Mouse (Mus musculus) layer of hippocampus, adult 2 months (tissue): ENCODE results near the gene Cnot6. TPM values are rescaled to one million over a fixed set of nuclear protein-coding genes. Genes with fewer than 3 reads are reported as not detected.
A peak's percentile ranks its signal among the peaks of the same experiment; 100 is the strongest.

Experiments used
- DNase-seq, 2 experiments: peaks; one replicate each; pipeline ENCODE4 v3.0.0; 2022; ENCODE audit warnings: low spot score in 2 of 2
- H3K27ac ChIP-seq: fragments of 200-600 bp; 2 replicates; pipeline ENCODE4 v1.8.1; 2022
- H3K4me3 ChIP-seq: fragments of 200-600 bp; 2 replicates; pipeline ENCODE4 v1.8.1; 2022; ENCODE audit warnings: mild to moderate bottlenecking
- CTCF ChIP-seq: fragments of 200-600 bp; conservative IDR thresholded peaks from 2 replicates; pipeline ENCODE4 v1.8.1; 2022; ENCODE audit warnings: antibody characterized with exemption, mild to moderate bottlenecking, moderate library complexity
- total RNA-seq, 2 experiments: library from RNA; stranded (reverse); gene quantifications; 2 replicates each; pipeline ENCODE4 v1.2.3; 2021

The Cnot6 gene
- total RNA-seq, 2 experiments from 2014 or later: 43.6 to 46.4 TPM

DNA sequence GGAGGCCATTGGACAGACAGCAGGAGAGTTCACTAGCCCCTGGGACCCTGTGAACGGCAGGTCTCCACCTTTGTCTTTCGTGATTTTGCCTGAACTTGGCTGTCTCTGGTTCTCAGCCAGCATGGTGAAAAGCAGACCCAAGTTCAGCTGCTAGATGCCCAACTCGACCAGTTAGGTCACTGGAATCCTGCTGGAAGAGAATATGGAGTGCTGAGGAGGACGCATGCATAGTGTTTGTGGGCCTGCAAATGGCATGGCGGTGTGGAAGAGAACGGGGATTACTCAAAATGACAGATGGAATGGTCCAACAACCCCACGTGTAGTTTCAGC is 53.1 kb downstream of the Cnot6 start:
- no peak for TF ChIP-seq CTCF
- no peak for DNase-seq
- peak overlapping the region; percentile 21; the same call in 1 of the 2 replicates for H3K27ac ChIP-seq
- no peak overlapping the region for H3K4me3 ChIP-seq

DNA sequence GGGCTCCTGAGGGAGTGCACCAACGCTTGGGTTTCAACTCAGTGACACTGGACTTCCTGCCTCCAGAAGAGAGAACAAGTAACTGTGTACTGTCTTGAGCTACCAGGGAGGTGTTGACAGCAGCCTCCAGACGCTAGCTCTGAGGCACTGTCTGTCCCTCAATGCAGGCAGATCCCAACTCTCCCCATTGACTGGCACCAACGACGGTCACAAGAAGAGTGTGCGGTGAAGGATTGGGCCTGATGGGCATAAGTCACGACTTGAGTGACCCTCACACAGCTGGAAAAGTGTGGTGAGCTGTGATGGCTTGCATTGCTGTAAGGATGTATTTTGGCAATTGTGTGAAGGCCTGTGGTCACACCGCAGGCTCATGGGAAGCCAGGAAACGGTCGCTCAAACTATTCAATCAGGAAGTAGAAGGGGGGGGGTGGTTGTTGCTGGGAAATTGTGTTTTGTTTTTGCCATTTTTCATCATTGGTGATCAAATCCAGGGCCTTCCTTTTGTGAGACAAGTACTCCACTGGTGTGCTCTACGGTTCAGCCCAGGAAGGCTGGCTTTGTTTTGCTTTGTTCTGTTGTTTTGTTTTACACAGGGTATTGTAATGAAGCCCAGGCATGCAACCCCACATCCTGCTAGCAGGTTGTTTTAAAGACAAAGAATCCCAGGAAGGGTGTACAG is 53.6 kb downstream of the Cnot6 start:
- TF ChIP-seq CTCF: no peak
- Histone ChIP-seq H3K4me3 (no peak overlapping the region), H3K27ac (peak overlapping the region; percentile 64; the same call in 1 of the 2 replicates)
- DNase-seq: no peak

DNA sequence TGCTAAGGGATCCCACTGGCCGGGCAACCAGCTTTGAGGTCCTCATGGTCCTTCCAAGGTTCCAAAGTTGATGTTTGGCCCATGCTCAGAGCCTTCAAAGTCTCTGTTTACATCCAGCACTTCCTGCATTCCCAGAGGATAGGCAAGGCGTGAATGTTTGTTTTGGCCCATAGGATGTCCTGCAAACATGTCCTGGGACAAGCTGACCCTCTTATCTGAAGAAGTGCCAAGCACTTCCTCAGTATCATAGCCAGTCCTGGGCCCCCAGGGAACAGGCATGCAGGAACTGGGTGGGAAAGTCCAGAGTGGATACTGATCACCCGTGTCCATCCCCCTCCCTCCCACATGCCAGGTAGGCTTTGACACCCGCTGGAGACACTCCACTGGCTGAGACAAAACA is 54.5 kb downstream of the Cnot6 start:
- H3K27ac ChIP-seq: no peak overlapping the region
- TF ChIP-seq CTCF: no peak
- no peak overlapping the region for H3K4me3 ChIP-seq
- no peak for DNase-seq

DNA sequence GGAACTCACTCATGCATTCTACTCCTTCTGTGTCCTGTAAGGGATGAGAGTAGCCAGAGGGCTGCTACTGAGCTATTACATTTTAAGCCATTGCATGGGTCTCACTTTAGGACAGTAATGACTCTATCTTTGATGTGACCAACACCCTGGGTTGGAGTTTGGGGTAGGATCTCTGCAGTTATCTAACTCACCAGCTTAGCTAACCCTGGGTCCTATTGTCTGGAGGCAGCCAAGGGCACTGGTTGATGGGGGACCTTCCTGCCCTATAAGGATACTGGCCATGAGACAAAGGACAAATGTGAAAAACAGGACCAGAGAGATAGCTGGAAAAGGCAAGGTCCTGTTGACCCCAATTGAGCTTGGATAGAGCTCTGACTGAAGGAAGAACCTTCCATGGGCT is 57.0 kb downstream of the Cnot6 start:
- no peak overlapping the region for H3K4me3 ChIP-seq
- DNase-seq: no peak
- no peak overlapping the region for H3K27ac ChIP-seq
- TF ChIP-seq CTCF: no peak

DNA sequence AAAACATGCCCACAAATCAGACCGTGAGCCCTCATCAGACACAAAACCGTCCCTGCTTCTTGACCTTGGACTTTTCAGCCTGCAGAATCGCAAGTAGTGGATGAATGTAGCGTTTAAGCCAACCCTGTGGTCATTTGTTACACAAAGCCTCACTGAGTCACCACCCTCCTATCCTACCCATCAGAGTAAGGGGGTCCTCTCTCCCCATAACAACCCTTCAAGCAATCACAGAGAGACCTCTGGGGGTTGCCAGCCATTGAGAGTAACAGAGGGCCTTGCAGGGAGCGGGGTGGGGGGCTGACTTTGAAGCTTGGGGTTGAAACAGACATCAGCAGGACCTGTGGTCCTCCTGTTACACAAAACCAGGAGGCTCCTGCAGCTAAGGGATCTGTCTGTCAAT is 57.9 kb downstream of the Cnot6 start:
- no peak for DNase-seq
- TF ChIP-seq CTCF: no peak
- Histone ChIP-seq H3K27ac (no peak overlapping the region), H3K4me3 (no peak overlapping the region)

DNA sequence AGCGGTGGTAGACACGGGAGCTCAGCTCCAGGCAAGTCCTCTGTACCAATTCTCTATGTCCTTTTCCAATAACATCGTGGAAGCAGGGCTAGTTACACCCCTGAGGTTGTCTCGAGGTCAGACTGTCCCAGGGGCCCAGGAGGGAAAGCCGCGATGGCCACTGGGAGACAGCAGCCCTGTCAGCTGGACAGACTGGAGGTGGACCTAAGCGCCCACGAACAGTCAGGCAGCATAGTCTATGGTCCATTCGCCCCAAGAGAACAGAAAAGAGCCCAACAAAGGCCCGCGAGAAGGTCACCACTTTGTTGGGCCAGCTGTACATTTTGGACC is 59.5 kb downstream of the Cnot6 start:
- DNase-seq: no peak
- Histone ChIP-seq H3K27ac (no peak overlapping the region), H3K4me3 (0 out of 2 replicates have a peak overlapping the region, but pooled peaks have one; percentile 13)
- TF ChIP-seq CTCF: no peak

DNA sequence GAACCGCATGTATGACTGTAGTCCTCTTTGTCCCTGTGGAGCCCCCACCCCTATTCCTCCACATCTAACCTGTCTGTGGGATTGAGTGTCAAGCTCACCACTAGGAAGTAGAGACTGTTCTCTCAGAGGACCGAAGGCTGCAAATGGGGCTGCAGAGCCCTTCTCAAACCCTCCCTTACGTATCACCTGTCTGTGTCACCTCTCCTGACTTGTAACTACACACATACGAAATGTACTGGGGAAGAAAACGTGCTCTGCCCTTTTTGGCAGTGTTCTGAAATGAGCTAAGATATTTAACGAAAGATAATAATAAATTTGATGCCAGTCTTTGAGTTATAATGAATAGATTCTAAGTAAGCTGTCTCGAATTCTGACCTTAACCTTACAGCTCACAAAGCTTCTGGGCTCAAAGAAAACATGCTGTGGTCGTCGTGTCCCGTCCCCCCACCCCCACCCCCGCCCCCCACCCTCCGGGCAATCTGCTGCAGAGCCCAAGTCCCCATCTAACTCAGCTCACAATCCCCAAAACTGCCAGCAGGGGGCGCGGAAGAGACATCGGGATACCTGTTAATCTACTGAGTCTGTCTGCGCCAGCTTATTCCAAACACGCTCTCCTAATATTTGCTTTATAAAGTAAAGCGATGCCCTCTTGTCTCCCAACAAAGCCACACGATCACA is 60.0 kb downstream of the Cnot6 start:
- peak; percentile 79 for TF ChIP-seq CTCF
- Histone ChIP-seq H3K4me3 (0 out of 2 replicates have a peak overlapping the region, but pooled peaks have one; percentile 13), H3K27ac (peak overlapping the region; percentile 67)
- DNase-seq: peak; percentile 80 to 92

DNA sequence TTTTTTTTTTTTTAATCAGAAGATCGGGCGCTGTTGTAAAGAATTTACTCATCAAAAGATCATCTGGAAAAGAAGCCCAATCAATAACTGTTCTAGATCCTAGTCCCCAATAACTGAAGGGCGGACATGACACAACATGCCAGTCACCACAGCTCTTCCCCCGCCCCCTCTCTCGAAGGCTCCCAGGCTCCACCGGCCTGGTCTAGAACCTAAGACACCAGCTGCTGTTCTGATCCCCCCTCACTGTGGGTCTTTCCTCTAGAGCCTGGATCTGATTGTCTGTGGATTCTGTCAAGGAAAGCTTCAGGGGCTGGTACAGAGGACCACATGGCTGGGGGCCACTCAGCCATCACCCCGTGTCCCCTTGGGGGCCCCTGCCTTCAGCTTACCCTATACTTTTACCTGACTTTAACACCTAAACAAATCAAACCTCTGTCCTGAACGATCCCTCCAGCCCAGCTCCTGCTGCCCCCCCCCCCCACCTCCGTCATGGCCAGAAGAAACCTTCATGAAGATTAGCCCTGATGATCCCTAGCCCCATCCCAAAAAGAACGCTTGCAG is 60.7 kb downstream of the Cnot6 start:
- H3K4me3 ChIP-seq: no peak overlapping the region
- H3K27ac ChIP-seq: peak overlapping the region; percentile 67; the same call in 1 of the 2 replicates
- DNase-seq: no peak

DNA sequence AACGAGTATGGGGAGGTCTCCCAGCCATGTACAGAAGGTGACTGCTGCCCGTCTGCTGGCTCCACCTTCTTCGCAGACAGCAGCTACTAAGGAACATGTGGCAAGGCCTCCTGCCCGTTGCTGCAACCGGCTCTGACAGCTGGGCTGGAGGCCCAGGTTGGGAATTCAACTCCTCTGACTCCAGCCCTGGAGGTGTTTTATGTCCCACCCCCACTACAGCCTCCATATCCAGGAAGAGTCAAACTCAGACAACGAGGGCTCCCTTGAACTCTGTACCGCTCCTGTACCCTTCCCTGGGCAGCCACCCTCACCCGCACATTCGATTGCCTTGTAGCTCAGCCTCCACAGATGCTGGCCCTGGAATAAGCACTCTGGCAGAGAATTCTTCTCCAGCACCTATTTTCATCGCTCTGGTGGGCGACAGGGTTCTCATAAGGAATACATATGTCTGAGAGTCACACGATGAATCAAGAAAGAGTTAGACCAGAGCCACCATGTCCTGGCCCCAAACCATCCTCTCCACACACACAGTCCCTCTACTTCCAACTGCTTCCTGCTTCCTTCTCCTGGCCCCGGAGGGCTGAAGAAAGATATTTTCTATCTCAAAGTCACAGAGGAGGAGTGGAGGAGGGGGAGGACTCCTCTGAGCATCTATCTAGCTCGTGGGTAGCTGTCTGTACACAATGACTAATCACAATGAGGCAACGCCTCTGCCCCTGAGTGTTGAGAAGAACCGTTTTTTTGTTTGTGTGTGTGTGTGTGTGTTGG is 61.3 kb downstream of the Cnot6 start:
- TF ChIP-seq CTCF: no peak
- H3K27ac ChIP-seq: peak overlapping the region; percentile 59; the same call in 1 of the 2 replicates
- DNase-seq: peak in 1 of 2 experiments; percentile 48
- H3K4me3 ChIP-seq: no peak overlapping the region

More for the DNA sequence above, 60.7 kb downstream of the Cnot6 start:
- no peak for TF ChIP-seq CTCF

DNA sequence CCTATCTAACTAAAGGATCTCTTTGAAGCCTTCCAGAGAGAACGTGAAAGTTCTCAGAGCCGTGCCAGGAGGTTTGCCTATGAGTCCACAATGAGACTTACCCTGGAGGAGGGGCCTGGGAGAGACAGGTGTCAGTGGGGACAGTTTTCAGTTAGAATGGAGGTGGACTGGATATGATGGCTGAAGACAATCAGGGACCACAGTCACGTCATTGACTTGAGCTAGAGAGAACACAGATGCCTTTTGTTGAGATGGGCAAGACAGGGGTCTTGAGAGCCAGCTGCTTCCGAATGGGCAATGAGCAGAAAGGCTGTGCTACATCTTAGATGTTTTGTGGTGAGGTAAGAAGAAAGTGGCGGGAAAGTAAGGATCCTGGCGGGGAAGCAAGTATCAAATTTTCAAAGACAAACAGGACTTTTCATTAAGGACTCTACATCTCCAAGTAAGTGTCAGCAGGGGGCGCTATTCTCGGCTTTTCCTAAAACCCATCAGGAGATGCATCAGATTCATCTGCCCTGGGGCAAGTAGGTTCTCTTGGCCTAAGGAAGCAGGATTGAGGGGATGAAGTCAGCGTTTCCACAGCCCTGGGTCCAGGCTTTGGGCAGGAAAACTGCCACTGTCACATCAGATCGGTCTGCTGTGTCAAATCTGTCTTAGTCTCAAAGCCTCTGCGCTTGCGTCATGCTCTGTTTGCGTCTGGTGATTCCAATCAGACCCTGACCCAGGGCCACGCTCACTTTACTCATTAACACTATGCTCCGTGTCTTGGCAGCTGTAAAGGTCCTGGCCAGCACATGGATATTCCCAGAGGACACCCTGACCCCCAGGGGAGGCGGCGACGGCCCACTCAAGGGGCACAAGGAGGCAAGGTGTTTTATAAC is 62.2 kb downstream of the Cnot6 start:
- peak in 1 of 2 experiments; percentile 38 for DNase-seq
- Histone ChIP-seq H3K27ac (no peak overlapping the region), H3K4me3 (no peak overlapping the region)
- peak; percentile 74 for TF ChIP-seq CTCF

DNA sequence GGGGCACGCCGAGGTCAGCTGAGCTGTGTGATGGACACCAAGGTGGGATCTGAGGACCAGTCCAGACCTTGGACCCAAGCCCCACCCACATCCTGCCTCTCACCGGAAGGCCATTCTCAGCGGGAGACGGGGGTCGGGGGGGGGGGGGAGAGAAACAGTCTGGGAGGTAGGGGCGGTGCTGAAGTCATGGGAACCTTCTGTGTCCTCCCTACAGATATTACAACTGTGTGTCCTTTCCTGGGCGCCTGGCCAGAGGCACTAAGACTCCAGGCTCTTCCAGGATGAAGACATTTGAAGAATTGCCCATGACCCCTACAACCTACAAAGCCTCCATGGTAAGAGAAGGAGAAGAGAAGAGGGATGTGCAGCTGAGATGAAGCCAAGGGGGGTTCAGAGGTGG is 66.8 kb downstream of the Cnot6 start:
- DNase-seq: no peak
- no peak for TF ChIP-seq CTCF

DNA sequence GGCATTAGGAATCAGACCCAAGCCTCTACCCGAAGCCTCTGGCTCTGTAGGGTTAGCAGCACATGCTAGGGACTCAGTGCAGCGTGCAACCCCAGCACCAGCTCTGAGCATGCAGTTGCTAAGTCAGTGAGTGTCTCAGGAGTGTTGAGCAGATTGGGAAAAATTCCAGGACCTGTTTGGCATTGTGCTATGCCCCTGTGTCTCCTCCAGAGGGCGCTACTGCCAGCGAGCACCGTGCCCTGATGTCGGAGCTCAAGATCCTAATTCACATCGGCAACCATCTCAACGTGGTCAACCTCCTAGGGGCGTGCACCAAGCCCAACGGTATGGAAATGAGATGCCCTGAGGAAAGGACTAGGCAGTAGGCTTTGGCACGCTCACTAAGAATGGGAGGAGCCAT is 76.1 kb downstream of the Cnot6 start:
- TF ChIP-seq CTCF: peak; percentile 77
- no peak overlapping the region for H3K27ac ChIP-seq
- no peak overlapping the region for H3K4me3 ChIP-seq
- no peak for DNase-seq

More for the DNA sequence above, 66.8 kb downstream of the Cnot6 start:
- Histone ChIP-seq H3K4me3 (no peak overlapping the region), H3K27ac (no peak overlapping the region)
